Comparison of ENCODE assay signal across 10 mouse cellular contexts in the genomic region with DNA sequence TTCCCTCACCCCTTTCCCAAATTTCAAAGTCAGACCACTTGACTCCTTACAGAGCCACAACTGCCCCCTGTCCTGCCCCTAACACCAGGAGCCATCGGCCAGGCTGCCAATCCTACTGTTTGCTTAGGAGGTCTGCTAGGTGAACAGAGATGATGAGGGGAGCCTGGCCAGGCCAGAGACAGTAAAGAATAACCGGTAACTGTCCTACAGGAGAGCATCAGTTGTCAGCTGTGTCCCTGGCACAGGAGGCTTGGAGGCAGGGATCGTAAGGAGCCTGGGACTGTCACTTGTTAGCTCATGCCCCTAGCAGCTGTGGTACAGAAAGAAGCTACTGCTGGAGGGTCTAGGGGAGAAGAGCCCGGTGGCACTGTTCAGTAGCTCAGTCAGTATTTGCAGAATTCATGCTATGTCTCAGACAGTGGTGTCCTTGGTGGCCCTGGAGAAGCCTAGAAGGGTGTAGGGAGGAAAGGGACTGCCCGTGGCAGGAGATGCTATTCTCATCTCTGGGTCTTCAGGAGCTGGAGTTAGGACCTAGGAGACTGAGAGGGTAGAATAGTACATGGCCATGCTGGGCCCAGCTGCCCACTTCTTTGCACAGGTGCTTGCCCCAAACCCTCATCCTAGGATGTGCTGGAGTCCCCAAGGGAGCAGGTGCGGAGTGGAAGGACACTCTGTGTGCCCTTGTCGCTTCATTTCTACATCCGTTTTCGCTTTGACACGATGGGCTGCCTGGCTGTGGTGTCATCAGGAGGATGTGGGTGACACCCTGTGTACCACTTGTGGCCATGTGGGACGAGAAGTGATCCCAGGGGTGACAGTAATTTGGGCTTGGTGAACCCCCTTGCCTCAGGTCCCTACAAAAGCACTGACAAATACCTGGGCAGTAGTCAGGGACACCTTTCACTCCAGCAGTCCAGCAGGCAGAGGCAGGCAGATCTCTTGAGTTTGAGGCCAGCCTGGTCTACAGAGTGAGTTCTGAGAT. TPM values are rescaled to one million over a fixed set of nuclear protein-coding genes. Genes with fewer than 3 reads are reported as not detected.
DNase-seq lines count a peak whose midpoint lies in the region; ATAC-seq and TF ChIP-seq lines count a peak whose summit lies in the region.
"Had no signal": no experiment of that assay in that cellular context is flagged by ENCODE, and none has a peak within 500 bp of the region (broad histone marks: within the 10 kb centered on the region; RNA-seq: fewer than 3 reads in every experiment).

No protein-coding gene starts in this region.

- dilution Hi-C loops in CH12.LX (cut with MboI; ENCODE audit: extremely low pct_ligation_motif_present, extremely low pct_unique_long_range_greater_than_20kb, low sequenced_read_pairs): no loop called here

- H3K9me3 ChIP-seq in hindbrain, embryonic 10.5 days: no peaks in the 10 kb centered on the region
- no peaks in the 10 kb centered on the region for H3K9me3 ChIP-seq in hindbrain, embryonic 11.5 days (ENCODE audit: control insufficient read depth, low read length)
- no peaks in the 10 kb centered on the region for H3K9me3 ChIP-seq in CH12.LX (replicated peaks; ENCODE audit: low read length)
- H3K9me3 ChIP-seq in hindbrain, embryonic 15.5 days: no peaks in the 10 kb centered on the region
- no peaks in the 10 kb centered on the region for H3K9me3 ChIP-seq in forebrain, embryonic 11.5 days (ENCODE audit: control insufficient read depth, low read length)
- H3K9me3 ChIP-seq: G1E had no signal

- no peak for ATAC-seq in hindbrain, embryonic 11.5 days (ENCODE audit: low FRiP score)
- ATAC-seq in hindbrain, embryonic 15.5 days (ENCODE audit: low FRiP score, low read depth): no peak
- no peak for ATAC-seq in frontal cortex, adult (ENCODE audit: low TSS enrichment)
- ATAC-seq in forebrain, embryonic 11.5 days (replicated peaks; ENCODE audit: low FRiP score): no peak

- no peak overlapping the region for H3K9ac ChIP-seq in hindbrain, embryonic 11.5 days (ENCODE audit: low read depth, low read length)
- peak overlapping the region; percentile 20; the same call in 1 of the 2 replicates for H3K9ac ChIP-seq in CH12.LX (ENCODE audit: insufficient read depth, low read depth)
- H3K9ac ChIP-seq in hindbrain, embryonic 15.5 days: no peak overlapping the region
- no peak overlapping the region for H3K9ac ChIP-seq in forebrain, embryonic 11.5 days (ENCODE audit: low read length)

- TF ChIP-seq RAD21 in CH12.LX (IDR thresholded peaks at IDR 0.05; ENCODE audit: low read depth, low read length): no peak

- H3K79me2 ChIP-seq in CH12.LX (replicated peaks; ENCODE audit: control insufficient read depth, extremely low read depth, insufficient read depth, poor library complexity, severe bottlenecking): peaks cover 11% of the 10 kb centered on the region; the same call in 1 of the 2 replicates
- peaks cover 35% of the 10 kb centered on the region for H3K79me2 ChIP-seq in myocyte (ENCODE audit: control insufficient read depth, insufficient read depth)

- no peak overlapping the region for H3ac ChIP-seq in myocyte (ENCODE audit: control insufficient read depth, insufficient read length)

- peak overlapping the region; percentile 90 for H3K4me3 ChIP-seq in hindbrain, embryonic 10.5 days
- H3K4me3 ChIP-seq in hindbrain, embryonic 11.5 days (ENCODE audit: low read depth, low read length): no peak overlapping the region
- H3K4me3 ChIP-seq in CH12.LX (replicated peaks in 1 of 3; ENCODE audit: low read depth in 2 of 3, low read length in 2 of 3, poor library complexity in 1 of 3): no peak overlapping the region
- no peak overlapping the region for H3K4me3 ChIP-seq in hindbrain, embryonic 15.5 days
- H3K4me3 ChIP-seq in myocyte: peak overlapping the region; percentile 78
- no peak overlapping the region for H3K4me3 ChIP-seq in forebrain, embryonic 11.5 days (ENCODE audit: low read depth, low read length)
- H3K4me3 ChIP-seq: erythroblast, embryonic 14.5 days had no signal

- in situ Hi-C loops in CH12.LX (cut with MboI; ENCODE audit: low pct_ligation_motif_present, low pct_unique_long_range_greater_than_20kb, low sequenced_read_pairs): no loop called here

- H3K27me3 ChIP-seq in hindbrain, embryonic 10.5 days (ENCODE audit: insufficient read depth, poor library complexity, severe bottlenecking): no peaks in the 10 kb centered on the region
- H3K27me3 ChIP-seq in hindbrain, embryonic 11.5 days (ENCODE audit: control insufficient read depth, insufficient read depth, low read length): no peaks in the 10 kb centered on the region
- no peaks in the 10 kb centered on the region for H3K27me3 ChIP-seq in CH12.LX (replicated peaks)
- no peaks in the 10 kb centered on the region for H3K27me3 ChIP-seq in hindbrain, embryonic 15.5 days
- H3K27me3 ChIP-seq in myocyte (ENCODE audit: control insufficient read depth, insufficient read depth, insufficient read length): no peaks in the 10 kb centered on the region
- H3K27me3 ChIP-seq in forebrain, embryonic 11.5 days (ENCODE audit: control insufficient read depth, insufficient read depth, low read length): no peaks in the 10 kb centered on the region

- 92% methylated on average over 11 of the region's 11 CpGs for WGBS in hindbrain, embryonic 10.5 days
- WGBS in hindbrain, embryonic 11.5 days: 95% methylated on average over 11 of the region's 11 CpGs
- WGBS in hindbrain, embryonic 15.5 days: 90% methylated on average over 11 of the region's 11 CpGs
- WGBS in forebrain, embryonic 11.5 days: 94% methylated on average over 11 of the region's 11 CpGs

- no peak overlapping the region for H3K4me2 ChIP-seq in hindbrain, embryonic 11.5 days (replicated peaks; ENCODE audit: low read depth, low read length)
- H3K4me2 ChIP-seq in CH12.LX (ENCODE audit: insufficient read depth, low read depth, poor library complexity, severe bottlenecking) (peak overlapping the region; percentile 35; the same call in 1 of the 2 replicates), myocyte (ENCODE audit: low read depth) (peak overlapping the region; percentile 89)
- H3K4me2 ChIP-seq in hindbrain, embryonic 15.5 days: peak overlapping the region; percentile 96; the same call in 1 of the 2 replicates
- no peak overlapping the region for H3K4me2 ChIP-seq in forebrain, embryonic 11.5 days (ENCODE audit: low read depth, low read length, severe bottlenecking)

- TF ChIP-seq POLR2A in CH12.LX (IDR thresholded peaks at IDR 0.05; ENCODE audit: low read depth, low read length) (no peak), myocyte (IDR thresholded peaks at IDR 0.05; ENCODE audit: insufficient read length, low read depth) (no peak)

- peak overlapping the region; percentile 70 for H3K27ac ChIP-seq in hindbrain, embryonic 10.5 days
- no peak overlapping the region for H3K27ac ChIP-seq in hindbrain, embryonic 11.5 days (ENCODE audit: low read depth, low read length)
- no peak overlapping the region for H3K27ac ChIP-seq in CH12.LX (ENCODE audit: insufficient read depth, low read depth)
- no peak overlapping the region for H3K27ac ChIP-seq in hindbrain, embryonic 15.5 days (replicated peaks)
- H3K27ac ChIP-seq in forebrain, embryonic 11.5 days (ENCODE audit: low read depth, low read length): no peak overlapping the region

- no peak for TF ChIP-seq CTCF in CH12.LX (conservative IDR thresholded peaks at IDR 0.05 in 1 of 2, IDR thresholded peaks at IDR 0.05 in 1 of 2; ENCODE audit: low read depth in 2 of 2, low read length in 2 of 2)

- no peak for DNase-seq in hindbrain, embryonic 10.5 days (ENCODE audit: low spot score)
- DNase-seq in hindbrain, embryonic 11.5 days (ENCODE audit: low spot score): no peak
- DNase-seq in CH12.LX (ENCODE audit: extremely low read depth): peak; percentile 34
- no peak for DNase-seq in urinary bladder, postnatal 4 days (ENCODE audit: low spot score in 2 of 2)
- no peak for DNase-seq in forebrain, embryonic 11.5 days (ENCODE audit: low spot score)

- H3K4me1 ChIP-seq in hindbrain, embryonic 10.5 days (replicated peaks): peaks cover 59% of the 10 kb centered on the region
- peaks cover 11% of the 10 kb centered on the region for H3K4me1 ChIP-seq in hindbrain, embryonic 11.5 days (replicated peaks; ENCODE audit: control insufficient read depth, insufficient read depth, low read length)
- peaks cover 28 to 49% of the 10 kb centered on the region in 2 experiments for H3K4me1 ChIP-seq in CH12.LX (ENCODE audit: control insufficient read depth in 1 of 2, insufficient read depth in 2 of 2)
- H3K4me1 ChIP-seq in hindbrain, embryonic 15.5 days (replicated peaks): peaks cover 35% of the 10 kb centered on the region
- H3K4me1 ChIP-seq in forebrain, embryonic 11.5 days (replicated peaks; ENCODE audit: control insufficient read depth, insufficient read depth, low read length): peaks cover 4% of the 10 kb centered on the region; the same call in 1 of the 2 replicates

- no peak for TF ChIP-seq EP300 in CH12.LX (IDR thresholded peaks at IDR 0.05; ENCODE audit: low read length)

- peaks cover 66% of the 10 kb centered on the region for H3K36me3 ChIP-seq in hindbrain, embryonic 10.5 days
- H3K36me3 ChIP-seq in hindbrain, embryonic 11.5 days (ENCODE audit: control insufficient read depth, insufficient read depth, low read length): peaks cover 8% of the 10 kb centered on the region; the same call in 1 of the 2 replicates
- peaks cover 20 to 49% of the 10 kb centered on the region in 2 experiments for H3K36me3 ChIP-seq in CH12.LX (replicated peaks in 1 of 2; ENCODE audit: control insufficient read depth in 1 of 2, insufficient read depth in 1 of 2, low read length in 1 of 2)
- peaks cover 18% of the 10 kb centered on the region for H3K36me3 ChIP-seq in hindbrain, embryonic 15.5 days
- no peaks in the 10 kb centered on the region for H3K36me3 ChIP-seq in myocyte (ENCODE audit: control insufficient read depth, insufficient read depth)
- peaks cover 5% of the 10 kb centered on the region; the same call in 1 of the 2 replicates for H3K36me3 ChIP-seq in forebrain, embryonic 11.5 days (ENCODE audit: control insufficient read depth, insufficient read depth, low read length)

RNA-seq across cellular contexts. Expression of a gene that starts 4.3 kb away (rescaled TPM):
- 16.1 and 16.6 TPM in 2 replicates for polyA plus RNA-seq in hindbrain, embryonic 10.5 days (2016; fragmentation: Nextera tagmentation; extraction: Ambion mirVana)
- polyA plus RNA-seq in hindbrain, embryonic 11.5 days (2014; fragmentation: Nextera tagmentation; extraction: Ambion mirVana): 25.0 and 25.8 TPM in 2 replicates
- total RNA-seq in CH12.LX (2012; rRNA removed): 8.0 and 10.0 TPM in 2 replicates
- total RNA-seq in CH12.LX (2014; rRNA removed): 4.9 and 6.2 TPM in 2 replicates
- polyA plus RNA-seq in CH12.LX (2012; ENCODE audit: insufficient read length, low read depth): 8.2 and 11.4 TPM in 2 replicates
- 13.3 and 15.0 TPM in 2 replicates for polyA plus RNA-seq in hindbrain, embryonic 15.5 days (2015; fragmentation: Nextera tagmentation; extraction: Ambion mirVana)
- 8.9 TPM for polyA plus RNA-seq in myocyte (2012; fragmentation: generic; extraction: Trizol)
- 26.8 and 27.6 TPM in 2 replicates for polyA plus RNA-seq in forebrain, embryonic 11.5 days (2014; fragmentation: Nextera tagmentation; extraction: Ambion mirVana)

RNA-seq across cellular contexts. Expression of a gene that starts 56.5 kb away (rescaled TPM):
- polyA plus RNA-seq in hindbrain, embryonic 10.5 days (2016; fragmentation: Nextera tagmentation; extraction: Ambion mirVana): 912 and 973 TPM in 2 replicates
- polyA plus RNA-seq in hindbrain, embryonic 11.5 days (2014; fragmentation: Nextera tagmentation; extraction: Ambion mirVana): 882 and 903 TPM in 2 replicates
- total RNA-seq in CH12.LX (2012; rRNA removed): 1,844 and 1,867 TPM in 2 replicates
- 1,058 and 1,082 TPM in 2 replicates for total RNA-seq in CH12.LX (2014; rRNA removed)
- 1,042 and 1,257 TPM in 2 replicates for polyA plus RNA-seq in CH12.LX (2012; ENCODE audit: insufficient read length, low read depth)
- 620 and 631 TPM in 2 replicates for polyA plus RNA-seq in hindbrain, embryonic 15.5 days (2015; fragmentation: Nextera tagmentation; extraction: Ambion mirVana)
- polyA plus RNA-seq in myocyte (2012; fragmentation: generic; extraction: Trizol): 45.1 TPM
- polyA plus RNA-seq in forebrain, embryonic 11.5 days (2014; fragmentation: Nextera tagmentation; extraction: Ambion mirVana): 879 and 889 TPM in 2 replicates

Comparison
In these comparisons a context has a peak if more than half of its experiments do, and no peak if none do; other contexts are left out.
1. H3K4me3 ChIP-seq: peak in hindbrain, embryonic 10.5 days (single experiment) and myocyte (single experiment); none in hindbrain, embryonic 11.5 days (single experiment), CH12.LX (0 of 3), hindbrain, embryonic 15.5 days (single experiment) and forebrain, embryonic 11.5 days (single experiment).
2. H3K4me2 ChIP-seq: peak in CH12.LX (single experiment), hindbrain, embryonic 15.5 days (single experiment) and myocyte (single experiment); none in hindbrain, embryonic 11.5 days (single experiment) and forebrain, embryonic 11.5 days (single experiment).
3. RNA of a gene that starts 56.5 kb away (polyA plus RNA-seq): 1,042 to 1,257 TPM in CH12.LX, 912 to 973 TPM in hindbrain, embryonic 10.5 days, 882 to 903 TPM in hindbrain, embryonic 11.5 days, 879 to 889 TPM in forebrain, embryonic 11.5 days and 620 to 631 TPM in hindbrain, embryonic 15.5 days; 45.1 TPM in myocyte (single experiment); every median in the first group is over 10 times any median in the second.